Mouse (Mus musculus): ENCODE data around the gene Rrp15. TPM values are rescaled to one million over a fixed set of nuclear protein-coding genes. Genes with fewer than 3 reads are reported as not detected.
"Not testable (repeated sequence)": the region's sequence is repeated elsewhere in the genome, so short reads cannot be mapped to it uniquely, and the experiment has no call there.

Rrp15 gene
- 17.1 and 17.9 TPM in 2 replicates for polyA plus RNA-seq (2012; rRNA removed)

- peak; percentile 79 for DNase-seq (ENCODE audit: low spot score)
Observed at GRCm38 (mm10) chr1:186748724-186749653, at the start of gene Rrp15. Rrp15 (minus strand) TSS chr1:186749358.

GRCm38 (mm10) chr1:186797991-186798390, 48.8 kb upstream of the Rrp15 start:
- no peak for DNase-seq (ENCODE audit: low spot score)

DNA sequence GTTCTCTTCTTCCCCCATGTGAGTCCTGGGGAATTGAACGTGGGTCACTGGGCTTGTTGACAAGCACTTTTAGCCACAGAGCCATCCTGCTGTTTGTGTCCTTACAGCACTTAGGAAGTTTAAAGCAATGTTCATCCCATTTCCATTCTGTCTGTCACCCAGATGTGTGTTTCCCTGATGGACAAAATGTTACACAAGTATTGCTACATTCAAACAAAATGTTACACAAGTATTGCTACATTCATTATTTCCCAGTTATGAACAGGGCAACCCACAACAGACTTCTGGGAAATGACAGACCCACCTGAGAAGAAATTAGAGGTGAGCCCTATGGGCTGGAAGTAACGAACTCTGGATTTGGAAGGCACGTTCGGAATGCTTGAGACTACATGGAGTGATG, 36.2 kb upstream of the Rrp15 start:
- DNase-seq (ENCODE audit: low spot score), result no peak

DNA sequence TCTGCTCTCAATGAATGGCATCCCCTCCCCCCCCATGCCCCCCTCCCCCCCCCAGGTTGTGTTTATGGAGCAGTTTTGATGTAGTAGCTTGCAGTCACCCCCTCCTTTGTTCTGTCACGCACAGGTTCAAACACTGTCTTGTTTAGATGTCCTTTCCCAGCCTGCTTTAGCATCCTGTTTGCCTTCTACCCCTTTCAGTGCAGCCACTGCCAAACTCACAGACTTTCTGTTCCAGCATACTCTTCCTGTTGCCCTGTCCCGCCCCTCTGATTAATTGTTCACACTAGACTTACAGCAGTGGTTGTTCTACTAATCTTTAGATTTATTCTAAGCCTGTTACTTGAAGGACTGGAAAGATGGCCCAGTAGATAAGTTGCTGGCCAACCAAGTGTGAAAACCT, 31.7 kb upstream of the Rrp15 start:
- no peak for DNase-seq (ENCODE audit: low spot score)

DNA sequence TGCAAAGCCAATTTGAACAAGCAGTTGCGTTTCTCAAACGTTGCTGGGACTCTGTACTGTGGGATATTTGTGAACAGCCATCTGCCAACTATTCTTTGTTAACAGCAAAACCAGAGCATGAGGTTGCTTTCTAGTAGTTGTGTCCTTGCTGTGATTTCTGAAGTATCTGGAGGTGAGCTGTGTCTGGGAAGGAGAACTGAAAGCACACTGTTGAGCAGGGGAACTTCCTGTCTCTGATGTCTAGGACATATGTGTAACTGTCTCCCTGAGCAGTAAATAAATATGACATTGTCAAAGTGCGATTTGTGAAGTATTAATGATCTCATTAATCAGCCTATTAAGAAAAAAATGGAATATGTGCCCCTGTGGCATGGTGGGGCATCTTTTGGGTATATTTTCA, 24.0 kb upstream of the Rrp15 start:
- no peak for DNase-seq (ENCODE audit: low spot score)

DNA sequence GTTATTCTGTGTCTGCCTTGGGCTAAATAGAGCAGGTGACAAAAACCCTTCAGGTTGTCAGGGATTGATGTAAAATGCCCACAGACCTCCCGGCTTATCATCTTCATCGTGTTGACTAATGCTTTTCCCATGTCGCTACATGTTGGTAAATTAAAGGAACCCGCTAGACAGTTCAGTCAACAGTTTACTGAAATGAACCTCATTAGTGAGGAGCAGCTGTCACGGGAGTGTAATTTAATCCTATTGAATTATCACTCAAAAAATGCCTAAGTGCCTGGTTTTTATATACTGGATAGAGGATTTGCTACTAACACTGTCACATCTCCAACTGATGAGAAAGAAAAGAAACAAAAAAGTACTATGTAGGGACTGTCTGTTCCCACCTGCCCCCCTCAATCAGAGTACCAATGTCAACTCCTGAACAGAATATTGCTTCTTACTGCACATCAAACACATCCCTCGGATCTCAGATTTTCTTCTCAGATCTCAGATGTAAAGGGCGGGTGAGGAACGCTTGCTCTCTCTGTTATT, 23.5 kb upstream of the Rrp15 start:
- DNase-seq (ENCODE audit: low spot score), result no peak

- no peak for DNase-seq (ENCODE audit: low spot score)
Observed at GRCm38 (mm10) chr1:186772005-186772404, 22.8 kb upstream of the Rrp15 start.

DNA sequence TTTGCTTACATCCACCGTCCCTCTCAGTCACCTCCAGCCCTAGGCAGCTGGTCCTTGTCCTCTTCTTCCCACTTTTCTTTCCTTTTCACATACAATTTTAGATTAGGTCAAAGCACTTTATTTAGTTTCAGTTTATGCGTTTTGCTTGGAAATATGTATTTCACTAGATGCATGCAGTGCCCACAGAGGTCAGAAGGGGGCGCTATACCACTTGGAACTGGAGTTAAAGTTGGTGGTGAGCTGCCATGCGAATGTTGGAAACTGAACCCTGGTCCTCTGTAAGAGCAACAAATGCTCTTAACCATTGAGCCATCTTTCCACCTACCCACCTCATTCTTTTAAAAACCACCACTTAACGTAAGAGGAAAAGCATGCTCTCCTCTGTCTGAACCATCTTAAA, 21.5 kb upstream of the Rrp15 start:
- no peak for DNase-seq (ENCODE audit: low spot score)

GRCm38 (mm10) chr1:186768392-186768791, 19.2 kb upstream of the Rrp15 start:
- DNase-seq (ENCODE audit: low spot score), result no peak

- not testable (repeated sequence) for DNase-seq (ENCODE audit: low spot score)
Observed at GRCm38 (mm10) chr1:186763451-186763850, 14.3 kb upstream of the Rrp15 start.

DNA sequence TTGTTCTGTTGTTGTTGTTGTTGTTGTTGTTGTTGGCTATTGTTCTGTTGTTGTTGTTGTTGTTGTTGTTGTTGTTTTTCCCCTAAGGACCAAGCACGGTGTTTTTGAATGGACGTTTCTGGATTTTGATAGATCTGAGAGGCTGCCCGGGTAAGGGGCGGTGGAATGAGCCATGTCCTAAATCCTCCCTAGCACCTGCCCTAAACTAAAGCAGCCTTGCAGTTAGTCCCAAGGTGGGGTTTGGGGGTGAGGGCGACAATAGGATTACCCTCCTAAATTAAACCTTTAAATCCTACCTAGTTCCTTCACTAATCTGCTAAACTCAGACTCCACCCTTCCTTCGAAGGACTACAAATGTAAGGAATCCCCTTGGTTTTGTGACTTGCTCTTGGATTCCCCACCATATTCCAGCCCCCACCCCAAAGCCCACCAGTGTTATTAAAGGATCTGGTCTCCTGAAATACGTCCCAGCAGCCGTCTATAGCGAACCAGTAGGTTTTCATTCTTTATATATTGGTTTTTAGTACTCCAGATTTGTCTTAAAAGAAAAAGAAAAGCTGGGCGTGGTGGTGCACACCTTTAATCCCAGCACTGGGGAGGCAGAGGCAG, 621 bp upstream of the Rrp15 start:
- DNase-seq (ENCODE audit: low spot score), result no peak

DNA sequence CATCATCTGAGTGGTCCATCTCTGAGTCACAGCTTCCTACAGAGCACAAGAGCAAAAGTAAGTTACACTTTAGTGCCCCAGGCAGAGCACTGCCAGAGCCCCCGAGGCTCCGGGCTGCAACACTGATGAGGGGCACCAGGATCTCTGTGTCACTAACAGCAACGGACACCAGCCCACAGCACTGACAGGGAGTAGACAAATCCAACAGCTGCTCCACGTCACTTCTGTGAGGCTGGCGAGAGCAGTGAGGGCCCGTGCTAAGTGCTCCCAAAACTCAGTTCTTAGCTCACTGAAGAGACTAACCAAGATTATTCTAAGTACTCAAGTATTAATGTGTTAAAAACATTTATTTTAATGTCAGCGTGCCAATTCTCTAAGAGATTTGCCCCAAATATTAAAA, 9.3 kb downstream of the Rrp15 start:
- DNase-seq (ENCODE audit: low spot score), result no peak

- DNase-seq (ENCODE audit: low spot score), result no peak
Observed at GRCm38 (mm10) chr1:186735537-186735936, 13.6 kb downstream of the Rrp15 start.

GRCm38 (mm10) chr1:186733052-186733451, 16.1 kb downstream of the Rrp15 start:
- no peak for DNase-seq (ENCODE audit: low spot score)

- no peak for DNase-seq (ENCODE audit: low spot score)
Observed at GRCm38 (mm10) chr1:186728778-186729177, 20.4 kb downstream of the Rrp15 start.

- no peak for DNase-seq (ENCODE audit: low spot score)
Observed at GRCm38 (mm10) chr1:186726117-186726516, 23.0 kb downstream of the Rrp15 start.

DNA sequence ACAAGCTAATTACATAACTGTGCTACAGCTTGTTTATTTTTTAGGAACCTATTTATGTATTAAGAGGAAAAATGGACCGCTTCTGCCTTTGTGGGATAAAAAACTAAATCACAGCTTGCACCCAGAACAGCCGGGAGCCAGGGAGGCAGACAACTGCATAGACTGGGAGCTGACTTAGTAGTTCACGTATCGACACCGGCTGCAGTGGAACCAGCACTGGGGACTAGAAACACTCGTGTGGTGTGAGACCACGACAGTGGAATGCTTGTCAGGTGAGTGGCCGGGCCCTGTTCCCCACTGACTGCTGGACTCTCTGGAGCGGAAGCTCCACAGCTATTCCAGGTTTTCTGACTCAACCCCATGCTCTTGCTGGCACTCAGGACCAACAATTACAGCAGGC, 26.9 kb downstream of the Rrp15 start:
- no peak for DNase-seq (ENCODE audit: low spot score)

- peak; percentile 72 for DNase-seq (ENCODE audit: low spot score)
Observed at GRCm38 (mm10) chr1:186721846-186722245, 27.3 kb downstream of the Rrp15 start.

GRCm38 (mm10) chr1:186721166-186721565, 28.0 kb downstream of the Rrp15 start:
- no peak for DNase-seq (ENCODE audit: low spot score)

GRCm38 (mm10) chr1:186719708-186720107, 29.4 kb downstream of the Rrp15 start:
- no peak for DNase-seq (ENCODE audit: low spot score)

- DNase-seq (ENCODE audit: low spot score), result no peak
Observed at GRCm38 (mm10) chr1:186718881-186719280, 30.3 kb downstream of the Rrp15 start.

GRCm38 (mm10) chr1:186714980-186715896, 33.9 kb downstream of the Rrp15 start:
- DNase-seq (ENCODE audit: low spot score), result no peak

Measured in urinary bladder, adult 2 months (tissue).